Mouse (Mus musculus) myocyte (in vitro differentiated cells): ENCODE data around the gene Ipo4. TPM values are rescaled to one million over a fixed set of nuclear protein-coding genes. Genes with fewer than 3 reads are reported as not detected.

ENCODE experiments used
- H3K27me3 ChIP-seq: one replicate; pipeline ENCODE4 v1.6.1; 2011; ENCODE audit not compliant: control insufficient read depth, insufficient read depth, insufficient read length
- H3K36me3 ChIP-seq: one replicate; pipeline ENCODE4 v1.6.1; 2011; ENCODE audit not compliant: control insufficient read depth, insufficient read depth
- H3K4me2 ChIP-seq: one replicate; pipeline ENCODE4 v1.6.1; 2011; ENCODE audit warnings: low read depth, control low read depth
- H3K4me3 ChIP-seq: one replicate; pipeline ENCODE4 v1.5.1; 2011; ENCODE audit warnings: mild to moderate bottlenecking, control low read depth, moderate library complexity
- H3K79me2 ChIP-seq: one replicate; pipeline ENCODE4 v1.6.1; 2011; ENCODE audit not compliant: control insufficient read depth, insufficient read depth
- H3ac ChIP-seq: one replicate; pipeline ENCODE4 v1.6.1; 2011; ENCODE audit not compliant: control insufficient read depth, insufficient read length
- CEBPB ChIP-seq: IDR thresholded peaks from 2 replicates; pipeline ENCODE4 v1.6.1; 2011; ENCODE audit warnings: mild to moderate bottlenecking, moderate library complexity; ENCODE audit not compliant: poor library complexity, insufficient read depth, severe bottlenecking
- E2F4 ChIP-seq: IDR thresholded peaks from one replicate; pipeline ENCODE4 v1.6.1; 2011; ENCODE audit warnings: mild to moderate bottlenecking, control low read depth, moderate library complexity; ENCODE audit not compliant: insufficient read depth
- MAX ChIP-seq: IDR thresholded peaks from one replicate; pipeline ENCODE4 v1.6.1; 2011; ENCODE audit warnings: low read depth, mild to moderate bottlenecking, control low read depth
- MYOD1 ChIP-seq, 3 experiments: IDR thresholded peaks; one replicate each; pipeline ENCODE4 v1.6.1; 2011; ENCODE audit warnings: control low read depth in 2 of 3, low read depth in 2 of 3, mild to moderate bottlenecking in 2 of 3, moderate library complexity in 1 of 3; ENCODE audit not compliant: insufficient read length in 2 of 3, control insufficient read depth in 1 of 3
- MYOG ChIP-seq, 3 experiments: IDR thresholded peaks; one replicate each; pipeline ENCODE4 v1.6.1; 2011; ENCODE audit warnings: control low read depth in 2 of 3, low read depth in 2 of 3, mild to moderate bottlenecking in 2 of 3; ENCODE audit not compliant: insufficient read length in 2 of 3, control insufficient read depth in 1 of 3, insufficient read depth in 1 of 3
- POLR2A ChIP-seq: IDR thresholded peaks from one replicate; pipeline ENCODE4 v1.6.1; 2011; ENCODE audit warnings: low read depth, mild to moderate bottlenecking, control low read depth, moderate library complexity; ENCODE audit not compliant: insufficient read length
- POLR2AphosphoS2 ChIP-seq: IDR thresholded peaks from one replicate; pipeline ENCODE4 v1.6.1; 2011; ENCODE audit warnings: low read depth, control low read depth; ENCODE audit not compliant: insufficient read length
- REST ChIP-seq: IDR thresholded peaks from one replicate; pipeline ENCODE4 v1.6.1; 2011; ENCODE audit warnings: mild to moderate bottlenecking, control low read depth, moderate library complexity; ENCODE audit not compliant: insufficient read depth, insufficient read length
- SRF ChIP-seq: IDR thresholded peaks from one replicate; pipeline ENCODE4 v1.6.1; 2011; ENCODE audit warnings: low read depth; ENCODE audit not compliant: control insufficient read depth, insufficient read length
- TCF12 ChIP-seq: IDR thresholded peaks from one replicate; pipeline ENCODE4 v1.6.1; 2011; ENCODE audit warnings: mild to moderate bottlenecking, control low read depth; ENCODE audit not compliant: poor library complexity, insufficient read depth, severe bottlenecking
- TCF3 ChIP-seq: IDR thresholded peaks from one replicate; pipeline ENCODE4 v1.6.1; 2011; ENCODE audit warnings: low read depth, control low read depth; ENCODE audit not compliant: insufficient read length
- USF1 ChIP-seq: IDR thresholded peaks from one replicate; pipeline ENCODE4 v1.6.1; 2011; ENCODE audit warnings: low read depth, mild to moderate bottlenecking, control low read depth, moderate library complexity
- polyA plus RNA-seq: library from polyadenylated mRNA; unstranded; fragments of >200 nt; fragmentation: generic; extraction: Trizol; gene quantifications from one replicate; pipeline ENCODE4 v1.2.1, GENCODE M21; 2012; ENCODE audit warnings: missing spikeins

Gene Ipo4
- polyA plus RNA-seq, 1 experiment, result 109 TPM

DNA sequence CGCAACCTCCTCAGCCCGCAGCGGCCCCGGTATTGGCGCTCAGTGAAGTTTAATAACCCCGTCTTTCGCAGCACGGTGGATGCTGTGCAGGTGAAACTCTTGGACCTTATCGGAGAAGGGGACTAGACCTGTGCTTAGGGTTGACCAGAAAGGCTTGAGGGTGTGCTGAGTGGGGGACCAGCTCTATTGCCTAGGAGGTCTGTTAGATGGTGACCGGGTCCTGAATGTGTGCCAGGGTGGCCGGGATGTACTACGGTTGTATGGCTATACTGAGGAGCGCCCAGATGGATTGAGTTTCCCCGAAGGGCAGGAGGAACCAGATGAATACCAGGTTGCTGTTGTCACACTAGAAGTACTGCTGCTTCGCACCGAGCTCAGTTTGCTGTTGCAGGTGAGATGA lies 43.5 kb downstream of the Ipo4 start:
- Histone ChIP-seq H3ac (peak overlapping the region; percentile 46), H3K79me2 (peaks cover 18% of the 10 kb centered on the region), H3K4me3 (peak overlapping the region; percentile 89), H3K27me3 (no peaks in the 10 kb centered on the region), H3K36me3 (peaks cover 6% of the 10 kb centered on the region), H3K4me2 (peak overlapping the region; percentile 80)
- TF ChIP-seq USF1, result no peak
- TF ChIP-seq SRF, result no peak
- TF ChIP-seq MAX, result no peak
- TF ChIP-seq TCF12, result no peak
- no peak for TF ChIP-seq E2F4
- no peak for TF ChIP-seq POLR2AphosphoS2
- TF ChIP-seq POLR2A, result no peak
- no peak for TF ChIP-seq REST
- no peak for TF ChIP-seq MYOG (IDR thresholded peaks at IDR 0.05; ENCODE audit: control insufficient read depth in 1 of 3, insufficient read depth in 1 of 3, insufficient read length in 2 of 3, low read depth in 2 of 3)
- TF ChIP-seq TCF3, result no peak
- no peak for TF ChIP-seq MYOD1 (IDR thresholded peaks at IDR 0.05; ENCODE audit: control insufficient read depth in 1 of 3, insufficient read length in 2 of 3, low read depth in 2 of 3)
- no peak for TF ChIP-seq CEBPB

DNA sequence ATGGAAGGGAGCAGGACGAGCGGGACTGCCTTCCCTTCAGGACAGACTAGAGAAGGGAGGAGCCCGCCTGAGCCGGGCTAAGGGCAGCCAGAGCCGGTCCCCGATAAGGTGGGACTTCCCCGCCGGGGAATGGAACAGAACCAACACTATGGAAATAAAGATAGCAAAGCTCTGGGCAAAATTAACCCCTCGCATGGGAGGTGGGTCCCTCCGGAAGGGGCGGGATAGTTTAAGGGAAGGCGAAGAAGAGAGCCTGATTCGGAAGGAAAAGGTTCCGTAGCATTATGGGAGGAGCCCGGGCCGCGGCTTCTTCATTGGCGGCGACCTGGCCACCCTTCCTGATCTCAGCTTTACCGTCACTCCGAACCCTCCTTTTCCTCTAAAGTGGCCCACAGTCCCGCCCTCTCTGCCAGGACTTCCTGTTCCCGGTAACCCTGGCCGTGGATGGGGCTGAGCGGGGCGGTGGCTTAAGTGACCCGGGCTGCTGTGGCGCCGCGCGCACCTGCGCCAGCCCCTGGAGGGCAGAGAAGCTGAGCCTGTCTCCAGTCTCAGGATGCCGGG lies 44.3 kb downstream of the Ipo4 start, which contains the start of gene Rnf31:
Gene Rnf31, plus strand, starts transcription at position 378 of the 561 bp plus-strand sequence.
- Histone ChIP-seq H3K36me3 (peaks cover 6% of the 10 kb centered on the region), H3K4me3 (peak within 1 kb of the TSS; percentile 89), H3K4me2 (peak within 1 kb of the TSS; percentile 87), H3K79me2 (peaks cover 18% of the 10 kb centered on the region), H3ac (peak within 1 kb of the TSS; percentile 46), H3K27me3 (no peaks in the 10 kb centered on the region)
- no peak for TF ChIP-seq REST
- no peak for TF ChIP-seq E2F4
- TF ChIP-seq SRF, result peak; percentile 52
- TF ChIP-seq MYOD1 (IDR thresholded peaks at IDR 0.05; ENCODE audit: control insufficient read depth in 1 of 3, insufficient read length in 2 of 3, low read depth in 2 of 3), result peak in 1 of 3 experiments; percentile 36
- TF ChIP-seq CEBPB, result no peak
- TF ChIP-seq TCF12, result no peak
- TF ChIP-seq MYOG (IDR thresholded peaks at IDR 0.05; ENCODE audit: control insufficient read depth in 1 of 3, insufficient read depth in 1 of 3, insufficient read length in 2 of 3, low read depth in 2 of 3), result no peak
- no peak for TF ChIP-seq USF1
- TF ChIP-seq POLR2A, result peak; percentile 82

DNA sequence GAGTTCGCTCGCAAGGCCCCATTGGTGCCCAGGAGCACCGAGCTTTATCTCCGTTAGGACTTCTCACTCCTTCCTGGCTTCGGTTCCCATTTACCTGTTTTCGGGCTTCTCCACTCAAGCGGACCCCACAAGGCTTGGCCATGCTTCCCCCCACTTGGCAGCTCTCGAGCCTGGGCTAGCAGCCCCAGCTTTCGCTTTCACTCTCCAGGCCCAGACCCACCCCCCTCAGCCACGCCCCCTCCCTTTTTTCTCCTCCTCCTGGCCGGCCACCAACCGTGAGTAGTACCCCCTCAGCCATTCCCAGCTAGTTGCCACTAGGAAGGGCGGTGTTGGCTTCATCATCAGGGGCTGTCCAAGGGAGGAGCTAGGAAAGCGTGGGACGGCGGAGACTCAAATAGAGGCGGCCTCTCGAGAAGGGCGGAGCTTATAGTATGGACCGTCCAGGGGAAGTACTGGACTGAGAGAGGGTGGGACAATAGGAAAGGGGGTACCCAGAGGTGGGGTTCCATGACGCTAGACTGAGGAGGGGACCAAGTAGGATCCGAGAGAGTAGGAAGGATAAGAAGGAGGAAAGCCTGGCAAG lies 44.9 kb downstream of the Ipo4 start, which contains the start of gene Psme2:
Gene Psme2, minus strand, starts transcription at position 366 of the 583 bp plus-strand sequence.
- no peaks in the 10 kb centered on the region for H3K27me3 ChIP-seq
- H3ac ChIP-seq, result peak within 1 kb of the TSS; percentile 46
- TF ChIP-seq MYOG (IDR thresholded peaks at IDR 0.05; ENCODE audit: control insufficient read depth in 1 of 3, insufficient read depth in 1 of 3, insufficient read length in 2 of 3, low read depth in 2 of 3), result no peak
- no peak for TF ChIP-seq POLR2AphosphoS2
- no peak for TF ChIP-seq MYOD1 (IDR thresholded peaks at IDR 0.05; ENCODE audit: control insufficient read depth in 1 of 3, insufficient read length in 2 of 3, low read depth in 2 of 3)
- TF ChIP-seq REST, result no peak
- TF ChIP-seq CEBPB, result no peak
- no peak for TF ChIP-seq TCF12
- TF ChIP-seq USF1, result no peak
- no peak for TF ChIP-seq POLR2A
- no peak for TF ChIP-seq MAX
- TF ChIP-seq TCF3, result no peak
- TF ChIP-seq E2F4, result no peak
- TF ChIP-seq SRF, result no peak
- peaks cover 18% of the 10 kb centered on the region for H3K79me2 ChIP-seq
- peak within 1 kb of the TSS; percentile 87 for H3K4me2 ChIP-seq
- H3K4me3 ChIP-seq, result peak within 1 kb of the TSS; percentile 89
- H3K36me3 ChIP-seq, result peaks cover 1% of the 10 kb centered on the region

DNA sequence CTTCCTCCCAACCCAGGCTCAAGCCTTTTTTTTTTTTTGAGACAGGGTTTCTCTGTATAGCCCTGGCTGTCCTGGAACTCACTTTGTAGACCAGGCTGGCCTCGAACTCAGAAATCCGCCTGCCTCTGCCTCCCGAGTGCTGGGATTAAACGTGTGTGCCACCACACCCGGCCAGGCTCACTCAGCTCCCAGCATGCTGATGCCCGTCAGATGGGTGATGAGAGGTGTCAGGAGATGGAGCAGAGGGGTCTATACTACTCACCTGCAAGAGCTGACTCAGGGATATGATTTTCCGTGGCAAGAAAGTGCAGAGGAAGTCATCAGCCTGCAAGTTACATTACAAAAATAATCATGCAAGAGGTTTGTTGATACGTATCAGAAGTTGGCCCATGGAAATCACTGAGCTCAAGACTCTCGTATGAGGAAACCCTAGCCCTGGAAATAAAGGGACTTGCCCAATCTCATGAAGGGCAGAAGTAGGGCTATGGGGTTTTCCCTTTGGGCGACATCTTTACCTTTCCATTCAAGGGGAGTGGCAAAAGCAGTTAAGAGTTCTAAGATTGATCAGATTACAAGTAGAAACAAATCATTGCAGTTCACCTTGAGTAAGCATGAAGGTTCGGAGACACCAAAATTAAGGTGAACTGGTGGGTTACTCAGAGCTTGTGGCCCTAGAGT lies 45.8 kb downstream of the Ipo4 start:
- Histone ChIP-seq H3K4me3 (peak overlapping the region; percentile 89), H3ac (peak overlapping the region; percentile 46), H3K4me2 (peak overlapping the region; percentile 87), H3K79me2 (peaks cover 18% of the 10 kb centered on the region), H3K27me3 (no peaks in the 10 kb centered on the region), H3K36me3 (no peaks in the 10 kb centered on the region)
- TF ChIP-seq MYOD1 (IDR thresholded peaks at IDR 0.05; ENCODE audit: control insufficient read depth in 1 of 3, insufficient read length in 2 of 3, low read depth in 2 of 3), result no peak
- no peak for TF ChIP-seq USF1
- TF ChIP-seq MYOG (IDR thresholded peaks at IDR 0.05; ENCODE audit: control insufficient read depth in 1 of 3, insufficient read depth in 1 of 3, insufficient read length in 2 of 3, low read depth in 2 of 3), result no peak
- no peak for TF ChIP-seq TCF12
- TF ChIP-seq REST, result no peak
- no peak for TF ChIP-seq CEBPB
- TF ChIP-seq POLR2AphosphoS2, result no peak
- TF ChIP-seq MAX, result no peak
- TF ChIP-seq E2F4, result no peak
- no peak for TF ChIP-seq SRF
- TF ChIP-seq TCF3, result no peak
- no peak for TF ChIP-seq POLR2A
